Mouse (Mus musculus) 416B (cell line): Measurements from ENCODE around the gene Dph7.
A peak's percentile ranks its signal among the peaks of the same experiment; 100 is the strongest.

Experiments
- DNase-seq: peaks from one replicate; pipeline ENCODE4 v3.0.0; 2011; ENCODE audit warnings: low read depth

Dph7 gene

DNA sequence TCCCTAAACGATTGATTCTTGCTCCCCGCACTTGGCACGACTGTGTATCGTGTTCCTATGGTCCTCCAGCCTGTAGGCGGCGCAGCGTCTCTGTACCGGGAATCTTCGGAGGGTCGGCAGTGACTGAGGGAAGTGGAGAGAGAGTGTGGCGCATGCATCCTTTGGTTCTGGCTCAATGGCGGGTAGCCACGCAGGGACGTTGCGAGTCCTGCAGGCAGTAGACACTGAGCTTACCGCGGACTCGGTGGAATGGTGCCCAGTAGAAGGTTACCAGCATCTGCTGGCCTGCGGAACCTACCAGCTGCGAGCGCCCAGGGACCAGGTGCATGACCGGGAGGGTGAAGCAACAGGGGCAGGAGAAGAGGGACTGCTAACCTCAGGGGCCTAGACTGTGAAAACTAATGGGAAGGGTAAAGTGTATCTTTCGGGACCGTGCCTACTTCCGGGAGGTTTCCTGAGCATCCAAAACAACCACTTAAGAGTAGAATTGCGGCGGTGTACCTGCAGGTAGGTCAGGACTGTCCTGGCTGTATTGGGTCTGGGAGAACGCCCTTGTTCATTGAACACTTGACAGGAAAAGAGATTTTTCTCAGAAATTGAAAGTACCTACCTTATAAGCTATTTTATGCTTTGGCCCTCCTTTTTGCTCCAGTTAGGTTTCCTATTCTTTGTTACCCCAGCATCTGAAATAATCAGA is at the start of gene Dph7:
Gene Dph7 (plus strand): TSS at position 97 of the 697 bp plus-strand sequence.
- DNase-seq: peak; percentile 89

DNA sequence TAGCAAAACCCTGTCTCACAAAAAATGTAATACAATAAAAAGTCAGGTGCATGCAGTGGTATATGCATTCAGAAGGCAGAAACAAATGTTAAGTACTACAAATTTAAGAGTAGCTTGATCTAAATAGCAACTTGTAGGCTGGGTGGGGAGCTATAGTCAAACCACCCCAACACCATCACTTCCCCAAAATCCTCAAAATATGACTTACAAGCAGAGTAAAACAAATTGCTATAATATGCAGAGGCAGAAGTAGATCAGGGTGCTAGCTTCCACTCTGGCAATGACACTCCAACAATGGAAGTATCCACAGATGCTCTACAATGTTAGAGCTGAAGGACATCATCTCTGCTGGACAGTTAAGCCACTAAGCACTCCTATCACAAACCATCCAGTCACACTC is 49.6 kb upstream of the Dph7 start:
- DNase-seq: no peak

DNA sequence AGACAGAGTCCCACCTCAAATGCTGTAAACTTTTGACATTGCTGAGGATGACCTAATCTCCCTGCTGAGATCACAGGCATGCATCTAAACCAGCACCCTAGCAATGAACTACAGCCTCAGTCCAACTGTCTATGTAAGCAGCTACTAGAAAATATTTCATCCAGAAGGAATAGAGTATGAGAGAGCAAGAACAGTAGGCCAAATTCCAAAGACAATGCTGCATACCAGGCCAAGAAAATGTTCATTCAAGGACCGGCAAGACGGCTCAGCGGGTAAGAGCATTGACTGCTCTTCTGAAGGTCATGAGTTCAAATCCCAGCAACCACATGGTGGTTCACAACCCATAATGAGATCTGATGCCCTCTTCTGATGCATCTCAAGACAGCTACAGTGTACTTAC is 47.4 kb upstream of the Dph7 start:
- no peak for DNase-seq

DNA sequence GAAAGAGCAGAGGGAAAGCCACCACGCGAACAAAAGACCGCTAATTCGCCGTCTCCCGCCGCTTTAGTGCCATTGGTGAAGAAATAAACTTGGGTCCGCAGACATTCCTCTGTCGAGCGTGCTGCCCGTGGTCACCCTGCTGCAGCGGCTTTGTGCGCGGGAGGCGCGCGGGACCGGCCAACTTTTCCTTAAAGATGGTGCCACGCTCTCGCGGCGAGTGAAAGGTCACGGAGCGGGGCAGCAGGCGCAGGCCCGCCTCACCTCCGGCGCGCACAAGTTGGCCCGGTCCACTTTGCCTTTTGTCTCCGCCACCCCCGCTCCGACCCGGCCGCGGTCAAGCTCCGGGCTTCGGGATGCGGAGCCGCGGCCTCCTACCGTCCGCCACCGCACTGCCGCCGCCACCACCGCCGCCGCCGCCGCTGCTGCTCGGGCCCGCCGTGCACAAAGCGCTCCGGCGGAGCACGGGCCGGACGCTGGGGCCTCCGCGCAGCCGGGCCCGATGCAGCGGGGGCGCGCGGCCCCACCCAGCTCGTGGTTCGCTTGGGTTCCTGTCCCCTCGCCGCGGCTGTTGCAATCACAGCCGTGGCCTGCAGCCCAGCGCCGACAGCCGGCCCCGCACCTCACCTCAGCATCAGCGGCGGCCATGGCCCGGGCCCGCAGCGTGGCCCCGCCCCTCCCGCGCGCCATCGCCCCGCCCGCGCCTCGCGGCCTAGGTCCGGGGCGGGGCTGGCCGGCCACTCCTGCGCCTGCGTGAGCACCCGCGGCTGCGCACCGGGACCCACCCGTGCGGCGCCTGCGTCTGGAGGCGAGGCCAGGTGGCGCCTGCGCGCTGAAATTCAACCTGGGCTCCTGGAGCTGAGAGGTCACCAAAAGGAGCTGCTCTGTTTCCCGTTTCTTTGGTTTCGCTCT is 43.0 kb upstream of the Dph7 start, which contains the start of gene Ehmt1:
Gene Ehmt1 (minus strand): TSS at position 685 of the 909 bp plus-strand sequence.
- DNase-seq: peak; percentile 90

DNA sequence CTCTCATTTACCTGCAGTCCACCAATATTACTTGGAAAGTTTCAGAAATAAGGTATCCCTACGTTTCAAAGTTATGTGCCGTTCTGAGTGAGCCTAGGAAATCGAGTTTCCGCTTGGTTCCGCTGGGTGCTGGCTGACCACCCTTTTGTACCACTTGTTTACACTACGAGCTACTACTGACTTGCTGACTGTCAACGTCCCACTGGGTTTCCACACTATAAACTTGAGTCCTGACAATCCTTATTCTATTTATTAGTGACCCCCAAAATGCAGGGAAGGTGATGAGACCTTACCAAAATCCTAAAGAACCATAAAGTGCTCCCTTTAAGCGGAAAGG is 42.4 kb upstream of the Dph7 start:
- no peak for DNase-seq

DNA sequence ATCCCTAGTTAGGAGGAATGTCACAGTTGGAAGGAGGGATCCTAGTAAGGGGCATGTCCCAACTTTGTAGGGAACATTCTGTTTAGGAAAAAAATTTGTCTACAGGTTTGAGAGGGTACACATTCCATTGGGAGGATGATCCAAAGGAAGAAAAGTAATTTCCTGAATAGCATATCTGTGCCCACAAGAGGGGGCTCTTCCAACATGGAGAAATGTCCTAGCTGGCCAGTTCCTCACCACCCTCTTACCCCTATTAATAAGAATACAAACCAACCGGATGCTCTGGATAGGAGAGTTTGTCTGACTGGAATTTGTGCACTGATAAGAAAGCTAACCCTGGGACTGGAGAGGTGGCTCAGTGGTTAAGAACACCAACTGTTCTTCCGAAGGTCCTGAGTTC is 38.6 kb upstream of the Dph7 start:
- peak; percentile 64 for DNase-seq

DNA sequence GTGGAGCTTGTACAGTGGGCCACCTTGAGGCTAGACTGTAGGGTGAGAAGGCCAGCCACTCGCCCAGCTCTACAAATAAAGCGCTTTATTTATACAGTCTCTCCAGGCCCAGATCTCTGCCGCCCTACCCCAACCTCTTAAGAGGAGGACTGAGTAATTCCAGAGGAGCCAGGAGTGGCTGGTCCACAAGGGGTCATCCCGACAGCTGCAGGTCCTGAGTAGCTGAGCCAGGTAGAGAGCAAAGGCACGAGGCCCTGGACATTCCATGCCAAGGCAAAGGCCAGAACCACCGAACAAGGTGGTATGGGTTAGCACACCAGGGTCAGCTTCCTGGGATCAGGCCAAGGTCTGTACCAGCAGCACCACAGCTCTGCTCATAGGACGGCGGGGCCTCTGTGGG is 36.9 kb upstream of the Dph7 start:
- DNase-seq: no peak

DNA sequence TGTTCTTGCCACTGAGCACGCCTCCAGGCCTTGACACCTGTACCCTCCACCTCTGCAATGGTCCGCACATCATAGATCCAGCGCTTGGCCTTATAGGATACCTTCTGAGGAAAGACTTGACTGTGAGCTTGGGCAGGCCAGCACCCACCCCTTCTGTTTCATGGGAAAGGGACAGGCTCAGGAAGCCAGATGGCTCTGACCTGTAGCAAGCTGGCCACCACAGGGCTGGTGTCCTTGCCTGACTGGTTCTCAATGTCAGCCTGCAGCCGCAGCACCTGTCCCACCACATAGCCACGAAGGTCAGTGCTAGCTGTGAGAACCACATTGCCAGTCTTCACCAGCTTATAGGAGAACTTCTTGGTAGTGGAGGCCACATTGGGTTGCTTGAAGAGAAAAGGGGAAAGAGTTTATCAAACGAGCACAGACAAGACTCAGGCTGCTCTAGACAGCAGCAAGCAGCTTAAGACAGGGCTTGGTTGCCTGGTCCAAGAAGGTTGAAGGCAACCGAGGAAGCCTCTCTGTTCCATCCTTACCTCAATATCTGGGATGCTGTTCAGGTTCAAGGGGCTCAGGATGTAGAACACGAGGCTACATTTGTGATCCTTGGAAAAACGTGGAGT is 35.7 kb upstream of the Dph7 start:
- DNase-seq: no peak

DNA sequence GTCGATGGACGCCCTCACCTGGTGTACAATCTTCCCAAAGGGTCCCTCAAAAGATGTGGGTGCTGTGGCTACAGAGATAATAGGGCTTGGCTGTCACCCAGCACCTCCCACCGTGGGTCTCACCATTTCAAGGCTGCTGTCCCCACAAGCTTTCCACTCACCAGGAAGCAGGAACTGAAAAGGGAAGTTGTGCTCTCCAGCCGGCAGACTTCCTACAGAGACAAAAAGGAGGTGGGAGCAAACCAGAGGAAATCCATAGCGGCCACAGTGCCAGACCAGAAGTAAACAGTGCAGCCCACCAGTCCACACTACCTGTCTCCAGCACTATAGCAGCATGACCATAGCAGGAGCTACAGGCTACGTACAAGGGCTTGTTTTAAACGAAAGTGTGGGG is 35.2 kb upstream of the Dph7 start:
- peak; percentile 26 for DNase-seq

DNA sequence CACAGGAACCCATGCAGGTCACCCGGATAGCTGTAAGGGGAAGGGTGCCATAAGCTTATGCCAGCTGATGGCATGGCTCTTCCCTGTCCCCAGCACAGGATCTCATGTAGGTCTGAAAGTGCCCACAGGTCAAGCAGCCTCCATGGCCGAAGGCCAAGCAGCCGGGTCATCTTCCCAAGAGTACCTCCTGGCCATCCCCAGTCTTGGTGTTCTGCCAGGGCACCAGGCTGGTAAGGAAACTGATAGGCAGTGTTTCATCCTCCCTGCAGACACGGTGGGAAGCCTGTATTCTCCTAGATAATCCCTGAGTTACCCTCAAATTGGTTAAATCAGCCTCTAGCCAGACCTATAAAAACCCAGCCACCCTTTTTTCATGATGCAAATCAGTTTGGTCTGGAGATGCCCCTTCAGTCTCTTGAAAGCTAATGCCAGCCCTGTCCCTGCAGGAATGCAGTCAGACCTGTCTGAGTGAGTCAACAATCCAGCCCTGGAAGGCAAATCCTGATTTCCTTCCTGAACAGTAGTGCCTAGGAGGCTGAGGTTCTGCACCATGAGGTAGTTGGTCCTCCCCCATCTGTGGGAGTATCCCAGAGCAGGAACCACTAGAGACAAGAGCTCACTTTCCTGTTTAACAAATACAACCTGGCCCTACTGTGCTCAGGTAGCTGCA is 34.3 kb upstream of the Dph7 start:
- DNase-seq: peak; percentile 30

DNA sequence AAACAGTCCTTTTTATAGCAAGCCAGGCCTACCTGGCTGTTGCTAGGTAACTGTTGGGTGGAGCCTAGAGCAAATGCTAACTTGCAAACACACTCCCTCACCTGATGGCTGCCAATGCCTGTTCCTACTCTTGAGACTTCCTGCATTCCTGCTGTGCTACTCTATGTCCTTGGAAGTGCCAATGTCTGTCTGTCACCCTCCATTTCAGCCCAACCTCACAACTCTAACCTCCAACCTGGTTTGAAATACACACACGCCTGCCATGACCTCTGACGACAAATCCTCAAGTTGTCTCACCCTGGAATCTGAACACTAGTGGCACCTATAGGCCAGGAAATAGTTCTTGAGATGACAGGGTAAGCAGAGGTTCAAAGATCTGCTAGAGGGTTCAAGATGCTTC is 33.1 kb upstream of the Dph7 start:
- no peak for DNase-seq

DNA sequence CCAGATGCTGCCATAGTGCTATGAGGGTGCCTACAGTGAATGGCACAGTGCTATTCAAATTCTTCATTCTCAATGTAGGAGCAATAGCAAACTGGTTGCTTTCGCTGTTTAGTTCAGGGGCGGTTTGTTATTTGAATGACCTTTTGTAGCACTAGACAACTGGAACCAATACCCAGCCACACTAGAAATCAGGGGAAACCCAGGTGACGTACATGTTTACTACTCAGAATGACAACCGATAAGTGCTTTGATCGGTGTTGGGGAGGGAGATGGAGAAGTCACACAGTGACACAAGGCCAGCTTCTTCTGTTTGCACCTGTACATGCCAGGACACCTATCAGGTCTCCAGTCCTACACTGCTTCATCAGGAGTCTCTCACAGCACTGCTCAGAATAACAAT is 32.6 kb upstream of the Dph7 start:
- DNase-seq: no peak

DNA sequence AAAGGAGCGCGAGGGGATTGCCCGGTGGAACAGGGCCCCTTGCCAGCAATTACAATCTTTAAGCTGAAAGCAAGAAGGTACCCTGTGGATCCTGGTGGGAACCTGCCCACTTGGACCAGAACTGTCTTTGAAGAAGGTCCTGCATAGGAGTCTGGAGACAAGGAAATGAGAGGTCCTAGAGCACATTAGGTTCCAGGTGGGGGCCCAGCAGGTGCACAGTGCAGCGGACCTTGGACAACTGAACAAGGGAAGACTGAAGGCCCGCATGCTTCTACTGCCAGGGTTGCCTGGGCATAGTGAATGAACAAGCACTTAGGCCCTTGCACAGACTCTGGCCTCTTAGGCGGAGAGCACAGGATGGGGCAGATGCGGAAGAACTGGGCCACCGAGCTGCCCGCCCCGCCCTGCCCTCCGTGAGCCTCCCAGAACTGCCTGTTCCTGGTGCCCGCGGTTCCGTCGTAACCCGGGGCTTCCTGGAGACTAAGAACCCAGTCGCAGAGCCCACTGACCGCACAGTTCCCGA is 27.7 kb upstream of the Dph7 start:
- DNase-seq: peak; percentile 88

DNA sequence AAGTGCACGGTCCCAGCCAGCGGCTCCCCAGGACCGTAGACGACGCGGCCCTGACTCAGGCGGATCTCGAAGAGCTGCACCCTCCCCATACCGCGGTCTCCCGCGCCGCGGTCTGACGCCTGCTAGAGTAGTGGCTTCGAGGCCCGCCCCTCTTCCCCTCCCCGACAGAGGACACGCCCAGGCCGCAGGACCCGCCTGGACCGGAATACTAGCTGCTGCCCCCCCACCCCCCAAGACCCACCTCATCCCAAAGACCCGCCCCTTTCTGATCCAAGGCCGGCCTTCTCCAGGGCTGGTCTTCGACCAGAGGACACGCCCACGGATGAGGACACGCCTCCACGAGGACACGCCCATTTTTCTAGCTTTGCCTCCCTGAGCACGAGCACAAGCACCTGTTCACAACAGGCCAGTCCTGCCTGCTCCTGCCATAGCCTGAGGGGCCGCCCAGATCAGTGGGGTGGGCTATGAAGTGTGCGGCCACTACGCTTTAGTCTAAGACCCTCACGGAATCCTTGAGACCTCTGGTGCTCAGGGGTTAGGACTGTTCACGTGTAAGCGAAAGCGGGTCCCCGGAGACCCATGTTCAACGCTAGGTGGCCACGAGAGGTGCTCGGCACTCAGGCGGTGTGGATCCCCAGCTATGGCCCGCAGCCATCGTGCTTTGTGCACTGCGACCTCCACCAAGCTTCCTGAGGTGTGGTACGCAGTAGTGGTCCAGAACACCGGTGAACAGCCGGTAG is 27.0 kb upstream of the Dph7 start, which contains the start of gene Arrdc1:
Gene Arrdc1 (minus strand): TSS at position 196 of the 740 bp plus-strand sequence.
- peak; percentile 99 for DNase-seq

DNA sequence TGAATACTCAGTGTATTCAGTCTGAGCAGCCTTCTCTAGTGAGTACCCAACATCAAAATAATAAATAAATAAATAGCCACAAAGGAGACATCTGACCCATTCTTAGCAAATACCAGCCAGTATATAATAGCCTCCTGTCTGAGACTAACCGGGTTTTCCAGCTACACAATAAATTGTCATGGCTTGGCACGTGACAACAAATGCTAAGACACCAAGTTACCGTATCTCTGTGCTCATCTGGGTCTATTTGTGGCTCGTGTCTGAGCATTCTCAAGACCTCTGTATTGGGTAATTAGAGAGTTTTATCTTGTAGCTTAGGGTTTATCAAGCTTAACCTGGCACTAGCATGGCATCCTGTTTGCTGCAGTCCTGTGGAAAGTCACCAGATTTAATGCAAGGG is 20.1 kb upstream of the Dph7 start:
- DNase-seq: no peak

DNA sequence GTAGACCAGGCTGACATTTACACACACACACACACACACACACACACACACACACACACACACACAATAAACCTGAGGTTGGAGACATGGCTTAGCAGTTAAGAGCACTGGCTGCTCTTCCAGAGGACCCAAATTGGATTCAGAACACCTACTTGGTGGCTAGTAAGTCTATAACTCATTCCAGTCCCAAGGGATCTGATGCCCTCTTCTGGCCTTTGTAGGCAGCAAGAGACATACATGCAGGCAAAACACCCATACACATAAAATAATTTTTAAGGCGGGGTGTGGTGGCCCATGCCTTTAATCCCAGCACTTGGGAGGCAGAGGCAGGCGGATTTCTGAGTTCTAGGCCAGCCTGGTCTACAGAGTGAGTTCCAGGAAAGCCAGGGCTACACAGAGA is 17.9 kb upstream of the Dph7 start:
- DNase-seq: peak; percentile 89

DNA sequence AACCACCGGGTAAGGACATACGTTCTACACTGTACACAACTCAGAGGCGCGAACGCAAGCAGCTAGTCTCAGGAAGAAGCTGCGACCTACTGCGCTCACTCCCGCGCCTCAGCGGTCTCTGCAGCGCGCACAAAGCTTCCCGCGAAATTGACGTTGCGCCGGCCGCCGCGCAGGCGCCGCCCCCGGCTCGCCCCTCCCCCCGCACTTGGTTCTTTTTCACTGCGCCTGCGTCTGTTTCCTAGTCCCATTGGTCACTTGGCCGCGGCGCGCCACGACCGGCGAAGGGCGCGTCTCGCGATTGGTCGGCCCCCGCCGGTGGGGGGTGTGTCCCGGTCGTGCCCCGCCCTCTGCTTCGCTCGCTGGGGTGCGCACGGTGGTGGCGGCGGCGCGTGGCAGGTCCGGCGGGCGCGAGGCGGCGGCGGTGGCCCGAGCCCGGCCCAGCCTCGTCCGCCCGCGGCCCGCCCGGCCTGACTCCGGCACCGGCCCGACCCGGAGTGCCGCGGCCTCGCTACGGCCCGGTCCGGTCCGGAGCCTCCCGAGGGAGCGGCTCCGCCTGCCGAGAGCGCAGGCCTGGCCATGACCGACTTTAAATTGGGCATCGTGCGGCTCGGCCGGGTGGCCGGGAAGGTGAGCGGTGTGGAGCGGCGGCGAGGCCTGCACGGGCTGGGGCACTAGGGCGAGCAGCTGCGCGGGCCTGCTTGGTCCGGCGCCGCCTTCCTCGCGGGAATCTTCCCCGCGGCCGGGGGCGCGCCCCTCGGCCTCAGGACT is 12.6 kb upstream of the Dph7 start, which contains the start of gene Zmynd19:
Gene Zmynd19 (plus strand): TSS at position 372 of the 768 bp plus-strand sequence.
- DNase-seq: peak; percentile 94

DNA sequence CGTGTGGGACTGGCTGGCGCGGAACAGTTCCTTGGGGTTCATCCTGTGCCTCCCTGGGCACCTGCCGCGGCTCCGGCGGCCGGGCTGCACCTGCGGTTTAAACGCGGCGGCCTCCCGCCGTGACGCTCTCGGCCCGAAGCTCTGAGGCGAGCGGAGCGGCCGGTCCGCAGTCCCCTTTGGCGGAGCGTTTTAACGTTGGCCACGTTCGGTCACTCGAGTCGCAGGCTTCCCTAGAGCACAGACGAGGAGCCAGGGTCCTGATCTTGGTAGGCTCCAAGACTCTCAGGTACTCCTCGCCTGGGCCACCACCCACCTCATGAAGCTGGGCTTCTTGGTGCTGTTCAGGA is 12.0 kb upstream of the Dph7 start:
- no peak for DNase-seq

DNA sequence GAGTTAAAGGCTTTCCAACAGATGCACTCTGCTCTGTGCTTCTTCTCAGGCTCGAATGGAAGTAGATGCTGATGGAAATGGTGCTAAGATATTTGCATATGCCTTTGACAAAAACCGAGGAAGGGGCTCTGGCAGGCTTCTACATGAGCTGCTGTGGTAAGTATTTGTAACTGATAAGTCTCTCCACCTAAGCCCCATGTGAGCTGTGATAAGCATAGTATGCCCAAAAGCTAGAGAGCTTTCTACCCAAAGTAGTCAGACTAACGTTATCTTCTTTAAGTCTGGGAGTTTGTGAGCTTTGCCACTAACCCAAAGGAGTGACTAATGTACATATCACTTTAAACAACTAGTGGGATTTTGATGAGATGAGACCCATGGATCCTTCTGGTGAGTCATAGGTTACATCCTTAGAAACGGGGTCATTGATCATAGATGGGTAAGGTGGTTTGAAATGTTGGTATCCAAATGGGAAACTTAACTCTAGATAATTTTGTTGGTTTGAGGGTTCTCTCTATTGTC is 9.6 kb upstream of the Dph7 start:
- no peak for DNase-seq

DNA sequence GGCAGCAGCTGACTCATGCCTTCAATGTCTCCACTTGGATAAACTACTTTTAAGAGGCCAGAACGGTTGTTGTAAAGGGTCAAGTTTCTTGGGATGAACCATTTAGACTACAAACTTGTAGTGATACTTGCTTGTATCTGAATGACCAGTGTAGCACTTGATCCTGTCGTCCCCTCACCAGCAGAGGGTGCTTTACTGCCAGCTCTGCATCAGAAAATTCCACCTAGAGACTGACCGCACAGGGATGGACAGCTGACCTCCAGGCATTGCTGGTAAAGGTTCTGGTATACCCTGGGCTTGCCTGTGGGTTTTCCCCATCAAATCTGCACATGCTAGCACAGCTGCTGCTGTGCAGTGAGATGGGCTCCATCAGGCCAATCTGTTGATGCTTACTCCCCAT is 1.3 kb upstream of the Dph7 start:
- peak; percentile 65 for DNase-seq
